Mouse (Mus musculus) lung, adult 2 months (tissue): ENCODE results near the gene 4930539E08Rik. TPM values are rescaled to one million over a fixed set of nuclear protein-coding genes. Genes with fewer than 3 reads are reported as not detected.

Experiments used
- DNase-seq: peaks from one replicate; pipeline ENCODE4 v3.0.0; 2022
- H3K4me1 ChIP-seq: fragments of 200-500 bp; 2 replicates; pipeline ENCODE4 v1.6.1; 2011; ENCODE audit warnings: low read length; ENCODE audit not compliant: control insufficient read depth, insufficient read depth
- H3K4me3 ChIP-seq: fragments of 200-500 bp; replicated peaks from 2 replicates; pipeline ENCODE3; 2011; ENCODE audit warnings: low read depth, mild to moderate bottlenecking, control low read depth, low read length; ENCODE audit errors: extremely low read depth
- CTCF ChIP-seq: fragments of 200-500 bp; IDR thresholded peaks from 2 replicates; pipeline ENCODE4 v1.5.1; 2011; ENCODE audit warnings: mild to moderate bottlenecking, low read length, control low read depth; ENCODE audit not compliant: insufficient read depth
- POLR2A ChIP-seq: fragments of 200-500 bp; IDR thresholded peaks from 2 replicates; pipeline ENCODE4 v1.6.1; 2011; ENCODE audit warnings: low read depth, mild to moderate bottlenecking, control low read depth, low read length, borderline replicate concordance; ENCODE audit errors: extremely low read depth
- WGBS: fragments of 180-500 bp; shearing (Covaris S2); methylation state at CpG from one replicate; pipeline ENCODE4 v1.1.7; 2018; 5-methylcytosine and 5-hydroxymethylcytosine counted together
- polyA plus RNA-seq: library from polyadenylated mRNA; depleted of rRNA; stranded (reverse); fragments of >200 nt; gene quantifications from 2 replicates; pipeline ENCODE4 v1.2.3, GENCODE M21; 2012; rRNA removed

Gene 4930539E08Rik
- 0.05 and 0.14 TPM in 2 replicates for polyA plus RNA-seq

DNA sequence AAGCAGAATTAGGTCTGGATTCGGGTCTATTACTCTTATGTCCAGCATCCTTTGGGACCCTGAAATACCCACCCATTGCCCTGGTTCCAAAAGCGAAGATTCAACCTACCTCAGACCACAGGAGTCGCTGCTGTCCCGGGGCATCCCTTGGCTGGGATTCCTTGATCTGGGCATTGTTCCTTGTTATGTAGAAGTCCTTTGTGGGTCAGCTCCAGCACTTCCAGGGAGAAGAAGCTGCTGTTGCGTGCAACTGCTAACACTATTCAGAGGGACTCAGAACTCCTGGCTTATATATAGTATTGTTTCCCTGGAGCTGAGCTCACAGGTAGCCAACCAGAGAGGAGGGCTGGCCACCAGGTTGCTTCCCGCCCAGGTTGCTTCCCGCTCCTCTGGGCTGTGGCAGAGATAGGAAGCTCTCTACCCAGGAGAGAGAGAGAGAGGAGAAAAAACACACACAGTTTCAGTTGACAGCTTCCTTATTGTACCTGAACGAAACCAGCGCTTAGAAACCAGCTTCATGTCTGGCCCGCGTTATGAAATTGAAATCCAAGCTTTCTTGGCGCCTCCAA, at the start of gene 4930539E08Rik:
4930539E08Rik (minus strand) TSS at position 265 of the 569 bp plus-strand sequence.
- 77% methylated on average over 12 of the region's 12 CpGs for WGBS
- no peak for DNase-seq
- Histone ChIP-seq H3K4me1 (no peaks in the 10 kb centered on the region), H3K4me3 (no peak within 1 kb of the TSS)
- TF ChIP-seq POLR2A (no peak), CTCF (no peak)

DNA sequence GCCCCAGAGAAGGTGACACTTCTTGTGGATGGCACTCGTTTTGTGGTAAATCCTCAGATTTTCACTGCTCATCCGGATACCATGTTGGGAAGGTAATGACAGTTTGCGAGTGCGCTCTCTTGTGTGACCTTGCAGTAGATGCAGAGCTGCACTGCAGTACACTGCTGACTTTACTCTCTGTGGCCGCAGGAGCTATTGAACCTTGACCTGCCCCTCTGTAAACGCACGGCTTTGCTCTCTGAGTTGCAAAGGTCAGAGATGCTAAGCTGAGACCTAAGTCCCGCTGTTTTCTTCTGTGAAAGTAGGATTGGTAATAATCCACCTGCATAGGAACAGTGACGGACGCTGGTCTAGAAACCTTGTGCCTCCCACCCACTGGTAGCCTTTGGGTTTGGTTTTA, 46.5 kb upstream of the 4930539E08Rik start:
- no peak overlapping the region for H3K4me3 ChIP-seq
- H3K4me1 ChIP-seq, result no peaks in the 10 kb centered on the region; the same call in 1 of the 2 replicates
- TF ChIP-seq POLR2A, result no peak
- TF ChIP-seq CTCF, result no peak
- no peak for DNase-seq
- WGBS, result 86% methylated on average over 10 of the region's 10 CpGs

DNA sequence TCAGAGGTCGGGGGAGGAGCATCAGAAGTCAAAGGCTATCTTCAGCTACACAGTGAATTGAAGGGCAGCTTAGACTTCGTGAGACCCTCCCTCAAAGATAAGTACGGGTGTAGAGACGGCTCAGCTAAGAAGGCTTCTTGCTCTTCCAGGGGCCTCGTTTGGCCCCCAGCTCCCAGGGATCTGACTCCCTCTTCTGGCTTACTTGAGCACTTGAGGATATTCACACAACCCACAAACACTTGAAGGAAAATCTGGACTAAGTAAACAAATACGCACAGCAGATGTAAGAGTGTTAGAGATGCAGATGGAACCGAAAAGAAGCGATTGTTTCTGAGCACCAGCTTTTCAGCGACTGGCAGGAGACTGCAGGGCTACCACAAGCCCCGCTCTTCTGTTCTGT, 45.5 kb upstream of the 4930539E08Rik start:
- TF ChIP-seq CTCF (no peak), POLR2A (no peak)
- Histone ChIP-seq H3K4me1 (no peaks in the 10 kb centered on the region; the same call in 1 of the 2 replicates), H3K4me3 (no peak overlapping the region)
- WGBS, result 44% methylated on average over 10 of the region's 10 CpGs
- DNase-seq, result no peak

DNA sequence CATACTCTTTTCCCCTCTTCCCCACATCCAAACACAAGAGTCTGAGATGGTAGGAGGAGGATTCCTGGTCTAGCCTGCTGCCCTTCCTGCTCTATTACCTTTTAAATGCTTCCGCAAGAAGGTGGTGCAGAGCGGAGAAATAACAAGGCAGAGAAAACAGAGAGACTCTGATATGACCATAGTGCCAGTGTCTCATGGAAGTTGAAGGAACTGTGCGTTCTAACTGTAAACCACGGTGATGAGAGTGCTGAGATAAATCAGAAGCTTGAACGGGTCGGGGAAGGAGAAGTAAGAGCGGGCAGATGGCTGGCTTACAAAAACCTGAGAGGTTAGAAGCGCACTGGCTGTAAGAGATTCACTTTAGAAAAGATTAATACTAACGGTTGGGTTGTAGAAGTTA, 39.3 kb upstream of the 4930539E08Rik start:
- DNase-seq, result no peak
- 87% methylated on average over 9 of the region's 9 CpGs for WGBS
- H3K4me1 ChIP-seq, result peaks cover 14% of the 10 kb centered on the region
- TF ChIP-seq POLR2A, result no peak
- TF ChIP-seq CTCF, result no peak
- H3K4me3 ChIP-seq, result peak overlapping the region; percentile 10

DNA sequence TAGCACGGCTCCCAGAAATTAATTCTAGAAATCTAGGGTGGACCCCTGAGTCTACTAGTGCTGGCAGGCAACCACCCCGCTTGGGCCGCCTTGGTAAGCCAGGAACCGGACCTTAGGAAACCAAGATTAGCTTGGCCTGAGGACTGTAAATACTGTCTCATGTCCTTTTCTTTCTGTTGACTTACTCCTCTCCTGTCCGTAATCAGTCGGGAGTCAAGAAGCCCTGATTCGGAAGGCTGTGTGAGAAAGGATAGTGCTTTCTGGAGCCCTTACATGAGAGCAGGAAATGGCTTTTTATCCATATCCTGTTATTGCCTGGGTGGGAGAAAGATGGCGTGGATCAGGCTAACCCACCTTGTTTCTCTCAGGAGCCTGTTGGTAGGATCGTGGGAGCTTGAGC, 38.1 kb upstream of the 4930539E08Rik start:
- H3K4me3 ChIP-seq, result peak overlapping the region; percentile 96
- under 1% methylated on average over 9 of the region's 9 CpGs for WGBS
- TF ChIP-seq CTCF (no peak), POLR2A (no peak)

DNA sequence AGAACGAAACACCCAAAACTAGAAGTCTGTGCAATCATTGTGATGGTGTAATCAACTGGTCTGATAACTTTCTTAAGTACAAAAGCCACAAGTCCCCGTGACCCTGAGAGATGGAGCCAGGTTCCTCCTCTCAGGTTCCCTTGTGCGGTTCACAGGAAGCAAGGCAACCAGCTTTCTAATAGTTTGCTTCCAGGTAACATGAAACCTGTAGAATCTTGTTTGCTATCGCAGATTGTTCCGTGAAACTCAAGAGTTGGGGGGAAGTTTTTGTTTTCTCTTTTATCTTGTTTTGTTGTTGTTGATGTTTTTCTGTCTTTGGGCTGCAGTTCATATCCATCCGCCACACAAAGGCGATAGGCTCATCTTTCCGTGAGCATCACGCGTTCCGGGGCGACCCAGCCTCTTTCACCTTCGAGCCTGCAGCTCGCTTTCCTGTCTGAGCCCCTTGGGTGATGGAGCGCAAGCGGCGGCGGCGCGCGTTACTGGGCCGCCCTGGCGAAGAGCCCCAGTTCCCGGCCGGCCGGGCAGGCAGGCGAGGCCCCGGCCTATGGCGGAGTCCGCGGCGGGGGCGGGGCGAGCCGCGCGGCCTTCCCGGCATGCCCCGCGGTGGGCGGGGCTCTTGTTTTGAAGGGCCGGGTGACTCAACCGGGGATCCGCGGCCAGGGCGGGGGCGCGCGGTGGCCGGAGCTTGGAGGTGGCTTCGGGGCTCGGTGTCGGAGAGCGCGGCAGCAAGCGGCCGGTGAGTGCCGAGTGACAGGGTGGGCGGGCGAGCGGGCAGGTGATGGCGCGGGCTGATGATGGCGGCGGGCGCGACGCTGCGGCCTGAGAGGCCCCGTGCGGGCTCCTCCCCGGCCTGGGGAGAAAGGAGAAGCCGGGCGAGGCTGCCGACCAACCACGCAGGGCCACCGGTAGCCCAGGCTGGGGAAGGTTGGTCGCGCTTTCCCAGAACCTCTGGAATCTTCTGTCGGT, 37.0 kb upstream of the 4930539E08Rik start, which contains the start of gene Kctd20:
Kctd20 (plus strand) TSS at position 120 of the 969 bp plus-strand sequence.
- DNase-seq, result peak; percentile 95
- TF ChIP-seq CTCF (no peak), POLR2A (peak; percentile 80)
- Histone ChIP-seq H3K4me3 (peak within 1 kb of the TSS; percentile 96), H3K4me1 (peaks cover 14% of the 10 kb centered on the region)
- WGBS, result 1% methylated on average over 80 of the region's 80 CpGs

More for the DNA sequence above, 38.1 kb upstream of the 4930539E08Rik start:
- H3K4me1 ChIP-seq, result peaks cover 14% of the 10 kb centered on the region
- DNase-seq, result peak; percentile 38

DNA sequence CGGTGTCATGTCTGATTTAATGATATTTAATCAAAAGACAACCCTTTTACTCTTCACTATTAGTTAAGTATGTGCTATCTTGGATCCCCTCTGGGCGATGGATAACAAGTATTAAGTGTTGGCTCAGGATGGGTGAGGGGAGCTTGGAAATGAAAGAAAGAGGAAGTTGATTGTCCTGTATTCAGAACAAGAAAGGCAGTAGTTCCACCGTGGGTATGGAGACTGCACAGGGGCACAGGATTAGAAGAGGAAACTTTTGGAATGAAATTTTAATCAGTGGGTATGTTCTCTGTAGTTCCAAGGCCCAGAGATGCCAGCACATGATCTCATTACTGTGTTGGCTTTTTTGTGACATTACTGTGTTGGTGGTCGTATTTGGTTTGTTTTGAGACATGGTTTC, 35.6 kb upstream of the 4930539E08Rik start:
- TF ChIP-seq POLR2A (no peak), CTCF (no peak)
- no peak overlapping the region for H3K4me3 ChIP-seq
- 55% methylated on average over 4 of the region's 4 CpGs for WGBS
- H3K4me1 ChIP-seq, result peaks cover 14% of the 10 kb centered on the region
- DNase-seq, result no peak

DNA sequence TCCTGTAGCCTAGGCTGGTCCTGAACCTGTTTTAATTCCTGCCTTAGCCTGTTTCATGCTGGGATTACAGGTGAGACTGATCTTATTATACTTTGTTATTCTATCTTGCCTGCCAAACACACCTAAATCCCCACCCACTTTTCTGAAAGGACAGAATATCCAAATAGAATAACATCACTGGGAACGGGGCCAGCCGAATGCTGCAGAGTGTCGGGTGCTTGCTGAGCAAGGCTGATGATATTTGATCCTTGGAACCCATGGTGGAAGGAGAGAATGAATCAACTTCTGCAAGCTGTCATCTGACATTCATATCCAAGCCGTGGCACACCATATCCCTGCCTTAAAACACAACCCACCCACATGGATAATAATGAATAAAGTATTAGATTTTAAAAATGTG, 33.5 kb upstream of the 4930539E08Rik start:
- Histone ChIP-seq H3K4me1 (peaks cover 5% of the 10 kb centered on the region; the same call in 1 of the 2 replicates), H3K4me3 (no peak overlapping the region)
- no peak for DNase-seq
- 54% methylated on average over 4 of the region's 4 CpGs for whole genome bisulfite sequencing
- TF ChIP-seq POLR2A (no peak), CTCF (no peak)
